Mouse (Mus musculus): ENCODE data around the gene Rab7. TPM values are rescaled to one million over a fixed set of nuclear protein-coding genes. Genes with fewer than 3 reads are reported as not detected.
A peak's percentile ranks its signal among the peaks of the same experiment; 100 is the strongest.

The Rab7 gene
- polyA plus RNA-seq, 1 experiment from 2014 or later = 208 TPM

GRCm38 (mm10) chr6:88045406-88045766 lies 316 bp upstream of the Rab7 start:
- 41% methylated on average over 3 of the region's 3 CpGs for WGBS
- no peaks in the 10 kb centered on the region for H3K9me3 ChIP-seq (replicated peaks)
- peak overlapping the region; percentile 93 for H3K27ac ChIP-seq
- no peak for DNase-seq (ENCODE audit: low spot score)
- no peaks in the 10 kb centered on the region; the same call in 1 of the 2 replicates for H3K27me3 ChIP-seq (ENCODE audit: low read depth, poor library complexity, severe bottlenecking)
- H3K4me1 ChIP-seq = peaks cover 16% of the 10 kb centered on the region
- H3K4me3 ChIP-seq = peak overlapping the region; percentile 98
- H3K36me3 ChIP-seq = peaks cover 6% of the 10 kb centered on the region; the same call in 1 of the 2 replicates

DNA sequence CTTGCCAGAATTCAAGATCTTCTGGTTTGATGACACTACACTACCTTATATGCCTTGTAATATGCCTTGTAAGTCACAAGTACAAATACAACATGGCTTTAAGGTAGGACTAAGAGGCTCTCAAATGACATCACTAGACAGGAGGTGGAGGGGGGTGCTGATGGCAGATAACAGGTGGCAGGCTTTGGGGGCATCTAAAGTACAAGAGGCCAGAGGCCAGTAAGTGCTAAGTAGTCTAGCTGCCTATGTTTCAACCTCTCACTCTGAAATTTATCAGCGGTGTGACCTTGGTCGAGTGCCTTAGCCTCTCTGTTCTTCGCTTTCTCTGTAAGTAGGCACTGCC lies 865 bp downstream of the Rab7 start:
- no peaks in the 10 kb centered on the region for H3K27me3 ChIP-seq (ENCODE audit: low read depth, poor library complexity, severe bottlenecking)
- H3K27ac ChIP-seq = peak overlapping the region; percentile 93
- WGBS = 1% methylated on average over 3 of the region's 3 CpGs
- no peak for DNase-seq (ENCODE audit: low spot score)
- peaks cover 13% of the 10 kb centered on the region for H3K36me3 ChIP-seq
- peaks cover 16% of the 10 kb centered on the region for H3K4me1 ChIP-seq
- peak overlapping the region; percentile 98 for H3K4me3 ChIP-seq
- H3K9me3 ChIP-seq (replicated peaks) = no peaks in the 10 kb centered on the region

DNA sequence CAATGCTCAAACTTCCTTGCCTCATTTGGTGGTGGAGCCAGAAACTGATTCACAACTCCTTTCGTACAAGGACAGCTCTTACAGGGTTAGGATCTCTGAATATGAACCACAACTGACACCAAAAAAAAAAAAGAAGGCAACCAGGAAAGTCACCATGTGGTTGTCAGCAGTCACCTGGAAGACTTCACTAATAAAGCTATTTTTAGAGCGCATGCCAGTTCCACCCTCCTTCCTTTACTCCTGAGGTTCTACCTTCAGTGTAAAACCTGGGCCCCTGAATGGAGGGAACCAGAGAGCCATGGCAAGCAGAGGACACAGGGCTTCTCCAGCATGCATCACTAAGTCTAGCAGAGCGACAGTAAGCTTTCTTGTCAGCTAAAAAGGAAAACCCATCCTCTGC lies 2.7 kb downstream of the Rab7 start:
- DNase-seq (ENCODE audit: low spot score) = no peak
- 92% methylated on average over 3 of the region's 3 CpGs for WGBS

GRCm38 (mm10) chr6:88041221-88041620 lies 3.8 kb downstream of the Rab7 start:
- Histone ChIP-seq H3K4me1 (peaks cover 16% of the 10 kb centered on the region), H3K4me3 (no peak overlapping the region), H3K27me3 (ENCODE audit: low read depth, poor library complexity, severe bottlenecking) (no peaks in the 10 kb centered on the region), H3K36me3 (peaks cover 38% of the 10 kb centered on the region), H3K9me3 (replicated peaks) (no peaks in the 10 kb centered on the region), H3K27ac (no peak overlapping the region)
- WGBS = 87% methylated on average over 4 of the region's 4 CpGs
- DNase-seq (ENCODE audit: low spot score) = no peak

More for the DNA sequence above, 2.7 kb downstream of the Rab7 start:
- Histone ChIP-seq H3K4me3 (no peak overlapping the region), H3K36me3 (peaks cover 28% of the 10 kb centered on the region), H3K27me3 (ENCODE audit: low read depth, poor library complexity, severe bottlenecking) (no peaks in the 10 kb centered on the region), H3K4me1 (peaks cover 16% of the 10 kb centered on the region), H3K27ac (no peak overlapping the region), H3K9me3 (replicated peaks) (no peaks in the 10 kb centered on the region)

GRCm38 (mm10) chr6:88039426-88039825 lies 5.6 kb downstream of the Rab7 start:
- WGBS = 97% methylated on average over 4 of the region's 4 CpGs
- peaks cover 15% of the 10 kb centered on the region for H3K4me1 ChIP-seq
- H3K9me3 ChIP-seq (replicated peaks) = no peaks in the 10 kb centered on the region
- H3K27ac ChIP-seq = no peak overlapping the region
- no peak for DNase-seq (ENCODE audit: low spot score)
- no peak overlapping the region for H3K4me3 ChIP-seq
- no peaks in the 10 kb centered on the region for H3K27me3 ChIP-seq (ENCODE audit: low read depth, poor library complexity, severe bottlenecking)
- peaks cover 56% of the 10 kb centered on the region for H3K36me3 ChIP-seq

- 94% methylated on average over 4 of the region's 4 CpGs for WGBS
- peaks cover 59% of the 10 kb centered on the region for H3K36me3 ChIP-seq
- no peak for DNase-seq (ENCODE audit: low spot score)
These were observed 7.5 kb downstream of the Rab7 start for GRCm38 (mm10) chr6:88037471-88038045.

GRCm38 (mm10) chr6:88033504-88033903 lies 11.6 kb downstream of the Rab7 start:
- Histone ChIP-seq H3K27ac (no peak overlapping the region), H3K27me3 (ENCODE audit: low read depth, poor library complexity, severe bottlenecking) (no peaks in the 10 kb centered on the region), H3K4me1 (no peaks in the 10 kb centered on the region), H3K4me3 (no peak overlapping the region), H3K9me3 (replicated peaks) (no peaks in the 10 kb centered on the region), H3K36me3 (peaks cover 68% of the 10 kb centered on the region)
- no peak for DNase-seq (ENCODE audit: low spot score)
- WGBS = 92% methylated on average over 3 of the region's 3 CpGs

More at GRCm38 (mm10) chr6:88037471-88038045, 7.5 kb downstream of the Rab7 start:
- H3K4me1 ChIP-seq = no peaks in the 10 kb centered on the region
- H3K27me3 ChIP-seq (ENCODE audit: low read depth, poor library complexity, severe bottlenecking) = no peaks in the 10 kb centered on the region
- H3K27ac ChIP-seq = no peak overlapping the region
- no peak overlapping the region for H3K4me3 ChIP-seq
- no peaks in the 10 kb centered on the region for H3K9me3 ChIP-seq (replicated peaks)

- 95% methylated on average over 2 of the region's 2 CpGs for WGBS
These were observed 14.6 kb downstream of the Rab7 start for GRCm38 (mm10) chr6:88030432-88030831.

DNA sequence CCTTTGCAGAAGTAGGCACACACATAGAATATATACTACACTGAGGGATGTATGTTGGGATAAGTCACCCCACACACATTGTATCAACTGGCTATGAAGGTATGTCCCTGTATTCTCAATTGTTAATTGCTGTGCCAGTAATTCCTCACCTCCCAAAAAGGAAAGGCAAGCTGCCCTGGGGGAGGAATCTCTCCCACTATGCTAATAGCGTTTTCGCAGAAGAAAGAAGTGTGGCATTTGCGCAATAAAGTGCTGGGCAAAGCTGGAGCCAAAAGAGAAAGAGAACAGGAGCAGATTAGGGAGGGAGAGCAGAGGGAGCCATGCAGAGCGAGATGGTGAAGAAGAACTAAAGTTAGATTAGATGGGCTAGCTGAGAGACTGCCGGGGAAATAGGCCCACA lies 17.7 kb downstream of the Rab7 start:
- H3K27me3 ChIP-seq (ENCODE audit: low read depth, poor library complexity, severe bottlenecking) = no peaks in the 10 kb centered on the region
- H3K27ac ChIP-seq = no peak overlapping the region
- H3K4me3 ChIP-seq = no peak overlapping the region
- DNase-seq (ENCODE audit: low spot score) = no peak
- peaks cover 72% of the 10 kb centered on the region for H3K36me3 ChIP-seq
- no peaks in the 10 kb centered on the region for H3K9me3 ChIP-seq (replicated peaks)
- no peaks in the 10 kb centered on the region for H3K4me1 ChIP-seq
- 81% methylated on average over 5 of the region's 5 CpGs for WGBS

More at GRCm38 (mm10) chr6:88030432-88030831, 14.6 kb downstream of the Rab7 start:
- no peaks in the 10 kb centered on the region for H3K9me3 ChIP-seq (replicated peaks)
- H3K4me1 ChIP-seq = no peaks in the 10 kb centered on the region
- H3K4me3 ChIP-seq = no peak overlapping the region
- H3K27me3 ChIP-seq (ENCODE audit: low read depth, poor library complexity, severe bottlenecking) = no peaks in the 10 kb centered on the region
- DNase-seq (ENCODE audit: low spot score) = no peak
- peaks cover 60% of the 10 kb centered on the region for H3K36me3 ChIP-seq
- no peak overlapping the region for H3K27ac ChIP-seq

DNA sequence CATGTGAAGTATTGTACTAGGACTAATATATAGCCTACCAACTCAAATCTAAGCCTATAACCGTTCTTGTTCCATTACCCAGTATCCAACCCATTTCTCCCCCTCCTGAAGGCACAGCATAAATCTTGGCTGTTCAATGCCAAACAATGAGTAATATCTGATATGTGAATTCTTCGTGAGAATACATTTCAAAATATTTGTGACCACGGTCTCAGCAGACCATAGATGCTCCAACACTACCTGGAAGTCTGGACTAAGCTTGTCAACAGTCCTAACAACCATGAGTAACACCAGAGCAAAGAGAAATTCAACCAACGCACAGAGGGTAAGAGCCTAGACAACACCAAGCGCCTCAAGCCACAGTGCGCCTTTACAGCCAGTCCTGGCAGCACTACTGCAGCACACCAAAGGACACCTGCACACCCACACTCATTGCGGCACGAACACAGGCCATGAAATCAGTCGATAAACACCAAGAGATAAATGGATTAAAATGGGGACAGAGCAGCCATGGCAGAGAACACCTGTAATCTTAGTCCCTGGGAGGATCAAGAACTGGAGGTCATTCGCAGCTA lies 21.7 kb downstream of the Rab7 start:
- H3K36me3 ChIP-seq = peaks cover 45% of the 10 kb centered on the region
- no peaks in the 10 kb centered on the region for H3K27me3 ChIP-seq (ENCODE audit: low read depth, poor library complexity, severe bottlenecking)
- WGBS = 94% methylated on average over 10 of the region's 10 CpGs
- 0 out of 2 replicates have a peak, but pooled peaks cover 3% of the 10 kb centered on the region for H3K4me1 ChIP-seq
- H3K9me3 ChIP-seq (replicated peaks) = no peaks in the 10 kb centered on the region
- no peak overlapping the region for H3K27ac ChIP-seq
- no peak overlapping the region for H3K4me3 ChIP-seq
- DNase-seq (ENCODE audit: low spot score) = no peak

- Histone ChIP-seq H3K27me3 (ENCODE audit: low read depth, poor library complexity, severe bottlenecking) (no peaks in the 10 kb centered on the region), H3K36me3 (peaks cover 37% of the 10 kb centered on the region), H3K9me3 (replicated peaks) (no peaks in the 10 kb centered on the region), H3K27ac (no peak overlapping the region), H3K4me1 (0 out of 2 replicates have a peak, but pooled peaks cover 9% of the 10 kb centered on the region), H3K4me3 (no peak overlapping the region)
- WGBS = 77% methylated on average over 2 of the region's 2 CpGs
- no peak for DNase-seq (ENCODE audit: low spot score)
These were observed 25.9 kb downstream of the Rab7 start for GRCm38 (mm10) chr6:88019154-88019553.

GRCm38 (mm10) chr6:88017821-88018220 lies 27.2 kb downstream of the Rab7 start:
- no peak for DNase-seq (ENCODE audit: low spot score)
- Histone ChIP-seq H3K27me3 (ENCODE audit: low read depth, poor library complexity, severe bottlenecking) (no peaks in the 10 kb centered on the region), H3K36me3 (peaks cover 37% of the 10 kb centered on the region), H3K27ac (no peak overlapping the region), H3K4me1 (0 out of 2 replicates have a peak, but pooled peaks cover 9% of the 10 kb centered on the region), H3K9me3 (replicated peaks) (no peaks in the 10 kb centered on the region), H3K4me3 (no peak overlapping the region)
- 67% methylated on average over 4 of the region's 4 CpGs for WGBS

DNA sequence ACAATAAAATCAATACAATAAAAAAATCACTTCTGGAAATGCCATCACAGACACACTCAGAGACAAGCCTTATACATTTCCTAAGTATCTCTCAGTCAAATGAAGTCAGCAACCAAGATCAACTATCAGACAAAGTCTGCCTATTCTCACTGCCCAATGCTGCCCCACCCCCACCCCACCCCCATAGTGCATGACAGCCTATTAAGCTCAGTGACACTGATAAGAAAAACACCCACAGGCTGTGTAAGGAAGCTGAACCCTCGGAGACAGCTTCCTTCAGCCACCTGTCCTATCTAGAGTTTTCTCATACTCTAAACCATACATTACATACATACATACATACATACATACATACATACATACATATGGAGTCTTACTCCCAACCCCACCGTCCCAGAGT lies 29.3 kb downstream of the Rab7 start:
- Histone ChIP-seq H3K36me3 (peaks cover 51% of the 10 kb centered on the region), H3K4me1 (0 out of 2 replicates have a peak, but pooled peaks cover 9% of the 10 kb centered on the region), H3K9me3 (replicated peaks) (no peaks in the 10 kb centered on the region), H3K27me3 (ENCODE audit: low read depth, poor library complexity, severe bottlenecking) (no peaks in the 10 kb centered on the region), H3K27ac (no peak overlapping the region), H3K4me3 (no peak overlapping the region)
- WGBS = 83% methylated on average over 2 of the region's 2 CpGs
- DNase-seq (ENCODE audit: low spot score) = no peak
